Mouse (Mus musculus) ES-E14 (cell line): ENCODE results near the gene Ralgps1. TPM values are rescaled to one million over a fixed set of nuclear protein-coding genes. Genes with fewer than 3 reads are reported as not detected.
"Not testable (repeated sequence)": the region's sequence is repeated elsewhere in the genome, so short reads cannot be mapped to it uniquely, and the experiment has no call there.

Experiments
- DNase-seq: peaks from one replicate; pipeline ENCODE4 v3.0.0-alpha.2; 2013; ENCODE audit warnings: low read depth, low spot score
- H3K27ac ChIP-seq: 2 replicates; pipeline ENCODE4 v1.5.1; 2012; ENCODE audit warnings: low read depth, mild to moderate bottlenecking, low read length, moderate library complexity, mixed read lengths; ENCODE audit not compliant: poor library complexity, insufficient read depth, severe bottlenecking
- H3K36me3 ChIP-seq: 2 replicates; pipeline ENCODE4 v1.6.1; 2012; ENCODE audit warnings: mild to moderate bottlenecking, low read length, moderate library complexity, mixed read lengths; ENCODE audit not compliant: control insufficient read depth, poor library complexity, insufficient read depth, severe bottlenecking
- H3K4me1 ChIP-seq, 2 experiments: fragments of 150-350 bp in 1 of 2; sonication (generic) in 1 of 2; 2 replicates each; pipeline ENCODE4 v1.6.1; 2012; ENCODE audit warnings: low read length in 2 of 2, mild to moderate bottlenecking in 1 of 2, mixed read lengths in 1 of 2; ENCODE audit not compliant: control insufficient read depth in 2 of 2, insufficient read depth in 2 of 2, poor library complexity in 1 of 2
- H3K4me3 ChIP-seq, 2 experiments: fragments of 150-350 bp in 1 of 2; sonication (generic) in 1 of 2; 2 replicates each; pipeline ENCODE4 v1.5.1; 2012; ENCODE audit warnings: low read length in 2 of 2, low read depth in 1 of 2, mild to moderate bottlenecking in 1 of 2, mixed read lengths in 1 of 2; ENCODE audit not compliant: insufficient read depth in 1 of 2, poor library complexity in 1 of 2, severe bottlenecking in 1 of 2
- H3K9ac ChIP-seq: 2 replicates; pipeline ENCODE4 v1.6.1; 2012; ENCODE audit warnings: low read depth, mild to moderate bottlenecking, low read length, mixed read lengths; ENCODE audit not compliant: poor library complexity, insufficient read depth, severe bottlenecking
- H3K9me3 ChIP-seq: fragments of 150-350 bp; sonication (generic); 2 replicates; pipeline ENCODE4 v1.6.1; 2012; ENCODE audit warnings: low read depth, mild to moderate bottlenecking, low read length; ENCODE audit not compliant: control insufficient read depth, insufficient read depth
- CHD2 ChIP-seq: IDR thresholded peaks from 2 replicates; pipeline ENCODE4 v1.6.1; 2014; ENCODE audit warnings: mild to moderate bottlenecking, low read depth, low read length, inconsistent platforms
- HCFC1 ChIP-seq: IDR thresholded peaks from 2 replicates; pipeline ENCODE4 v1.6.1; 2012; ENCODE audit warnings: low read length, inconsistent platforms, borderline replicate concordance; ENCODE audit not compliant: insufficient read depth
- MAFK ChIP-seq: IDR thresholded peaks from 2 replicates; pipeline ENCODE4 v1.6.1; 2014; ENCODE audit warnings: mild to moderate bottlenecking, low read depth, low read length, inconsistent platforms; ENCODE audit not compliant: insufficient read depth
- ZC3H11A ChIP-seq: IDR thresholded peaks from 2 replicates; pipeline ENCODE4 v1.6.1; 2012; ENCODE audit warnings: low read depth, mild to moderate bottlenecking, inconsistent platforms, low read length, borderline replicate concordance
- ZNF384 ChIP-seq: IDR thresholded peaks from 2 replicates; pipeline ENCODE4 v1.6.1; 2012; ENCODE audit warnings: low read depth, low read length, inconsistent platforms
- in situ Hi-C, 2 experiments: fragments of 600-800 bp; cut with MboI; formaldehyde crosslinking; loops; one replicate each; pipeline ENCODE4 v1.15.1; 2025; ENCODE audit warnings: low sequenced_read_pairs in 2 of 2, inconsistent platforms in 1 of 2; ENCODE audit not compliant: unreplicated experiment in 2 of 2
- total RNA-seq: library from RNA; depleted of rRNA; stranded (reverse); fragments of 300-350 nt; gene quantifications from 2 replicates; pipeline ENCODE4 v1.2.3, GENCODE M21; 2012

The Ralgps1 gene
- total RNA-seq, 1 experiment: 5.4 TPM

DNA sequence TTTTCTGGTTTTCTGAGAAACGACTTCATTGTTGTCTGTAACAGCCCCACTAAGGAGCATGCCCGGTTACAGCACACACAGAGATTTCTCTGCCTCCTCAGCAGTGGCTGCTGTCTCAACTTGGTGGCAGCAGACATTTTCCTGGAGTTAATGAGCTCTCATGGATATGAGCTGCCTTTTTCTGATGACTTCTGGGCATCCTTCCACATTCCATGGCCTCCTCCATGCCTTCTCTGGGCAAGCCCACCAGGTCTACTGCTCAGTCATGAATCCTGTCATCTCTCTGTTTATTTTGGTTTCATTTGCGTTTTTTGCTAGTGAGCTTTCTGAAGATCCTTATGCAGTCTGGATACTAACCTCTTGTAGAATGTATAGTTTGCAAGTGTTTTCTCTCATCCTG, 45.9 kb downstream of the Ralgps1 start:
- Histone ChIP-seq H3K4me1 (peaks cover 0 to 2% of the 10 kb centered on the region in 2 experiments; a peak in 1 of 4 replicates), H3K9ac (no peak overlapping the region), H3K36me3 (no peaks in the 10 kb centered on the region; the same call in 1 of the 2 replicates), H3K4me3 (no peak overlapping the region), H3K27ac (no peak overlapping the region), H3K9me3 (no peaks in the 10 kb centered on the region)
- no peak for DNase-seq
- TF ChIP-seq ZC3H11A: no peak
- no peak for TF ChIP-seq MAFK
- TF ChIP-seq HCFC1: no peak
- TF ChIP-seq CHD2: no peak
- TF ChIP-seq ZNF384: no peak
- in situ Hi-C loops: no loop called here

DNA sequence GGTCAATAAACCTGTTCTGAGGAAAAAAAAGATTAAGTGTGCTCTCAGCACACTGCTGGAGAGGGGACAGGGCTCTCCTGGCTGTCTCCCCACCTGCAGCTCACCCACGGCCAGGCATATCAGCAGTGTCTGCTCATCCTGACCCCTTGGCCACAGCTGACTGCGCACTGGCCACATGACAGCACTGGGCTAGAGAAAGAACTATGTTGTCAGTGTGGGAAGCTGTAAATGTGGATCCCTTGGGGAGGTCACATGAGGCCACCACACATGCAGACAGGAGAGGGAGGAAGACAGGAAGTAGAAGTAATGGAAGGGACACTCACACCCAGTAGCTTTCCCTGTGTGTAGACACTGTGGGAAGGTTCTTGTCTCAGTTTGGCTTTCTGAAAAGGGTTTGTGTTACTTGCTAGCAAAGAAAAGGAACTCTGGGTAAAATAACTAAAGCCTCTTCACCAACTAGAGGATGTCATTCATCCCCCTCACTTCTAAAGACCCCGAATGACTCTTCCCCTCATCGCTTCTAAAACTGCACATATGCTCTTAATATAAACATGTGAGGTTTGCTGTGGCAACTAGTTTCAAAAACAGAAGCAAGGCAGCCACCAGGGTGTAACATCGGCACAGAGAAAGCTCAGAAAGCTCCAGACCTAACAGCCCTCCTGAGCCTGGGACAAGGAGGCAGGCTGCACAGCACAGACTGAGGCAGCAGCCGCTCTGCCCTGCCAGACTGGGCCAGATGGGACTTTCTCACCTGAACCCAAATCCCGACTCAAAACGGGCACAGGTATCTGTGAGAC, 47.3 kb downstream of the Ralgps1 start:
- no peaks in the 10 kb centered on the region for H3K9me3 ChIP-seq
- H3K4me1 ChIP-seq: peaks cover 0 to 2% of the 10 kb centered on the region in 2 experiments; a peak in 1 of 4 replicates
- no peak overlapping the region for H3K4me3 ChIP-seq
- no peak for TF ChIP-seq CHD2
- no peak for TF ChIP-seq HCFC1
- TF ChIP-seq MAFK: no peak
- TF ChIP-seq ZC3H11A: no peak
- no peak for TF ChIP-seq ZNF384
- H3K9ac ChIP-seq: no peak overlapping the region
- no peak for DNase-seq
- no peaks in the 10 kb centered on the region; the same call in 1 of the 2 replicates for H3K36me3 ChIP-seq
- in situ Hi-C loops: no loop called here
- no peak overlapping the region for H3K27ac ChIP-seq

DNA sequence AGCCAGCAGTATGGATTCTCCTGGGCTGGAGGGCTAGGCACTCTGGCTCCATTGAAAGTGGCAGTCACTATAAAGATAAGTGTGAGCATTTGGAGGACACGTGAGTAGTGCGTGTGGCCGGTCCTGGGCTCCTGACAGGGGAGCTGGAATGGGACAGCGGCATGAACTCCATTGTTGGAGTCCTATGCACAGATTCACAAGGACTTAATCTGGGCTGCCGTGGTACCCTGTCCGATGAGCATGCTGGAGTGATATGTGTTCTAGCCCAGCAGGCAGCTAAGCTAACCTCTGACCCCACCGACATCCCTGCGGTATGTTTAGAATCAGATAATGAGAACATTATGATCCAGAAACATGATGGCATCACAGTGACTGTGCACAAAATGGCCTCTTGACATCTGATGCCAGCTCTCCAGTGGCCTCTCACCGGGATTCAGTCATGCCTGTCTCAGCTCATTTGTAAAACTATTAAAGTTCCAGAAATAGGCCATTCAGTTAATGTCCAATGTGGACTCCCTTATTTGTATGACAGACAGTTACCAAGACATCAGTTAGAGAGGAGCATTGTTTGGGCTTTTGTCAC, 48.2 kb downstream of the Ralgps1 start:
- H3K4me3 ChIP-seq, H3K27ac ChIP-seq, H3K36me3 ChIP-seq, in situ Hi-C loops, DNase-seq, H3K9ac ChIP-seq, H3K9me3 ChIP-seq, H3K4me1 ChIP-seq: not testable (repeated sequence)

DNA sequence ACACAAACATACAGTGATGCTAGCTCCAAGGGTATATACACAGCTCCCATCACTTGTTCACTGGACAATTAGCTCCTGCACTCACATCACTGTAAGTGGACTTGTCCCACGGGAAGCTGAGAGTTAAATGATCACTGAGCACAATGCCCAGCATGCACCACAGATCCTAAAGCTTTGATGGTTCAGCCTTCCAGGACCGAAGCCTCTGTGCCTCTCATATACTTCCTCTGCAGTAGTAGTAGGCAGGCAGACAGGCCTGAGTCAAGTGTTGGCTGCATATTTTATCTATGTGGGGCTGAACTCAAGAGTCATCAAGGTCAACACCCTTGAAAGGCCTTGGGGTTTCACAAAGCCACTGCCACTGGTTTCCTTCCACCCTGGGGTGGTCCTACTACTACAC, 49.6 kb downstream of the Ralgps1 start:
- in situ Hi-C loops: no loop called here
- Histone ChIP-seq H3K4me3 (no peak overlapping the region), H3K9ac (no peak overlapping the region), H3K27ac (no peak overlapping the region), H3K4me1 (peaks cover 0 to 6% of the 10 kb centered on the region in 2 experiments; a peak in 1 of 4 replicates), H3K36me3 (no peaks in the 10 kb centered on the region; the same call in 1 of the 2 replicates), H3K9me3 (no peaks in the 10 kb centered on the region)
- DNase-seq: no peak
- TF ChIP-seq ZNF384: no peak
- TF ChIP-seq ZC3H11A: no peak
- no peak for TF ChIP-seq CHD2
- TF ChIP-seq HCFC1: no peak
- TF ChIP-seq MAFK: no peak
